Mouse (Mus musculus): ENCODE data around the gene Gpr137b. TPM values are rescaled to one million over a fixed set of nuclear protein-coding genes. Genes with fewer than 3 reads are reported as not detected.
"Not testable (repeated sequence)": the region's sequence is repeated elsewhere in the genome, so short reads cannot be mapped to it uniquely, and the experiment has no call there.

Gpr137b gene
- polyA plus RNA-seq, 1 experiment from 2014 or later: 24.4 TPM

DNA sequence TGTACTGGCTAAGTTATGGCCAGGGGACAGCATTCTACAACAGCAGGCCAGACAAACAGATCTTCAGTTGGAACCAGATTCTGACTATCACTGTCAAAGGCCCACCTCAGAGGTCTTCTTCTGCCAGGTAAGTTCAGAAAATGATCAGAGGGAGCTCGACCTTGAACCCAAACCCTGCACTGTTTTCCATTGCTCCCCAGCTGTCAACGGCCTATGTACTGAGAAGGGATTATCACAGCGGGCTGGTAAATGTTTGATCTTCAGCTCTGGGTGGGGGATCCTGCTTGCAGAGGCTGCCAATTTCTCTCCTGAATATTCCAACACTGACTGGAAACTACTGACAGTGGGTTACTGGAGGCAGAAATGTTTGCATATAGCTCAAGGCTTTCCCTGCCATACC is 20.4 kb upstream of the Gpr137b start:
- Histone ChIP-seq H3K36me3 (ENCODE audit: control insufficient read depth, insufficient read depth, low read length) (no peaks in the 10 kb centered on the region), H3K4me1 (ENCODE audit: control insufficient read depth, insufficient read depth, low read length) (no peaks in the 10 kb centered on the region), H3K9ac (ENCODE audit: low read length) (no peak overlapping the region), H3K27ac (ENCODE audit: low read depth, low read length) (no peak overlapping the region), H3K9me3 (ENCODE audit: control insufficient read depth, low read length) (no peaks in the 10 kb centered on the region), H3K4me3 (ENCODE audit: low read depth, low read length) (no peak overlapping the region), H3K27me3 (ENCODE audit: control insufficient read depth, insufficient read depth, low read length) (no peaks in the 10 kb centered on the region), H3K4me2 (ENCODE audit: low read depth) (no peak overlapping the region)
- WGBS: 84% methylated on average over 3 of the region's 3 CpGs
- DNase-seq (ENCODE audit: low spot score) (no peak), ATAC-seq (ENCODE audit: insufficient read depth, low FRiP score, low TSS enrichment) (no peak)

DNA sequence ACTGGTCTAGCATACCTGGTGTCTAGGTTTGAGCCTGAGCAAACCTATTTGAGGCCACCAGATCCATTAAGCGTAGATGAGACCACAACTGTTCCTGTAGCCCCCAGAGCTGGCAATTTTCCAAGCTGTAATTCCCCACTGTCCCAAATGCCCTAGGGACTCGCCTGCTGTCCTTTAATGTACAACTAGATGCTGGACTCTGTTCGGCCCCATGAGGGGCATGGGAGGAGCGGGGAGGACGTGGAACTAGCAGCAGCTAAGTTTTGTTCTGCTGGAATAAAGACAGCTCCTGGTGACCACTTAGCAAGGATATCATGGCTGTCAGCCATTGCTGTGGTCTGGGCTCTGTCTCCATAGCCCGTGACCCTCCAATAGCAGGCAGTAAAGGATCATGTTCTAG is 11.7 kb upstream of the Gpr137b start:
- no CpG with 5 or more reads among the region's 6 CpGs for WGBS

DNA sequence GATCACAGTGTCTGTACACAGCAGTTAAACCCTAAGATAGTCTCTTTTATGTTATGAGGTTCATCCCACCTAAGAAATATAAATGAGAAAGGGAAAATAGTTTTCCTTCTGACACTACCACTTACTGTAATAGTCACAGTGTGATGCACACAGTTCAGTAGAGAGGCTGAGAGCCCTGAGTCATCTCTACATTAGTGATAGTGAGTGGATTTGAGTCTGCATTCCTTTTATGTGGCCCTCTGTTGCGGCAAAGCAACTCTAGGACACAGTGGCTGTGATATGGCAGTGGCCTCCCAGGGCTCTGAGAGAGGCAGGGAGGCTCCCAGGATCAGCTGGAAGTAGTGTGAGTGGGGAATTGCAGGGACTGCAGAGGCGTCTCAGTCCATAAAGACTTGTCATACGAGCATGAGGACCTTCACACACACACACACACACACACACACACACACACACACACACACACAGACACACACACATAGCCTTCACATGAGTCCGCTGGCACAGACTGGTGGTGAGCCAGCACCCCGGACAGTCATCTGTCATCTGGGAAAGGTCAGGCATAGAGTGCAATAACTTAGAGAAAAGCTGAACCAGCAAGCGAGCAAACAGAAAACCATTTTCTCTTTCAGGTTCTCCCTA is 10.8 kb upstream of the Gpr137b start:
- H3K4me2 ChIP-seq (ENCODE audit: low read depth); DNase-seq (ENCODE audit: low spot score); H3K4me1 ChIP-seq (ENCODE audit: control insufficient read depth, insufficient read depth, low read length); H3K9ac ChIP-seq (ENCODE audit: low read length); H3K9me3 ChIP-seq (ENCODE audit: control insufficient read depth, low read length); H3K4me3 ChIP-seq (ENCODE audit: low read depth, low read length); H3K27me3 ChIP-seq (ENCODE audit: control insufficient read depth, insufficient read depth, low read length); H3K36me3 ChIP-seq (ENCODE audit: control insufficient read depth, insufficient read depth, low read length); ATAC-seq (ENCODE audit: insufficient read depth, low FRiP score, low TSS enrichment); H3K27ac ChIP-seq (ENCODE audit: low read depth, low read length): not testable (repeated sequence)
- 75% methylated on average over 4 of the region's 6 CpGs for WGBS

More for the DNA sequence above, 11.7 kb upstream of the Gpr137b start:
- H3K27me3 ChIP-seq (ENCODE audit: control insufficient read depth, insufficient read depth, low read length); H3K4me2 ChIP-seq (ENCODE audit: low read depth); DNase-seq (ENCODE audit: low spot score); H3K36me3 ChIP-seq (ENCODE audit: control insufficient read depth, insufficient read depth, low read length); H3K4me3 ChIP-seq (ENCODE audit: low read depth, low read length); H3K9ac ChIP-seq (ENCODE audit: low read length); H3K9me3 ChIP-seq (ENCODE audit: control insufficient read depth, low read length); ATAC-seq (ENCODE audit: insufficient read depth, low FRiP score, low TSS enrichment); H3K4me1 ChIP-seq (ENCODE audit: control insufficient read depth, insufficient read depth, low read length); H3K27ac ChIP-seq (ENCODE audit: low read depth, low read length): not testable (repeated sequence)

DNA sequence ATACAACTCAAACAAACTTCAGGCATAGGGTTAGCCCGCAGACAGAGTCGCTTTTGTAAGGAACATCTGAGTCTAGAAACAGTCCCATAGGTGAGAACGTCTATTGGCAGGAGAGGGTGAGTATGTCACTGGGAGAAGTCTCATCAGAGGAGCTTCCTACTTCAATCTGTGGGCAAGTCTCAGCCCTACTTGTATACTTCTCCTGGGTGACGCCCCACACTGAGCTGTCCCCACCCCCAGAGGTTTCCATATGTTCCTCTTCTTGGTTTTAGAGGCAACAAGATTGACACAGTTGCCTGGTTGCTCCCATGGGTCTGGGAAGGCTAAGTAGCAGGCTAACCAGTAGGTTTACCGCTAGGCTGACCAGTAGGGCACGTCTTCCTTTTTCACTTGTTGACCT is 10.0 kb upstream of the Gpr137b start:
- not testable (repeated sequence) for H3K4me2 ChIP-seq (ENCODE audit: low read depth); H3K27ac ChIP-seq (ENCODE audit: low read depth, low read length); DNase-seq (ENCODE audit: low spot score); H3K36me3 ChIP-seq (ENCODE audit: control insufficient read depth, insufficient read depth, low read length); H3K9ac ChIP-seq (ENCODE audit: low read length); H3K9me3 ChIP-seq (ENCODE audit: control insufficient read depth, low read length); H3K4me3 ChIP-seq (ENCODE audit: low read depth, low read length); H3K4me1 ChIP-seq (ENCODE audit: control insufficient read depth, insufficient read depth, low read length); H3K27me3 ChIP-seq (ENCODE audit: control insufficient read depth, insufficient read depth, low read length); ATAC-seq (ENCODE audit: insufficient read depth, low FRiP score, low TSS enrichment)
- 79% methylated on average over 4 of the region's 6 CpGs for WGBS

DNA sequence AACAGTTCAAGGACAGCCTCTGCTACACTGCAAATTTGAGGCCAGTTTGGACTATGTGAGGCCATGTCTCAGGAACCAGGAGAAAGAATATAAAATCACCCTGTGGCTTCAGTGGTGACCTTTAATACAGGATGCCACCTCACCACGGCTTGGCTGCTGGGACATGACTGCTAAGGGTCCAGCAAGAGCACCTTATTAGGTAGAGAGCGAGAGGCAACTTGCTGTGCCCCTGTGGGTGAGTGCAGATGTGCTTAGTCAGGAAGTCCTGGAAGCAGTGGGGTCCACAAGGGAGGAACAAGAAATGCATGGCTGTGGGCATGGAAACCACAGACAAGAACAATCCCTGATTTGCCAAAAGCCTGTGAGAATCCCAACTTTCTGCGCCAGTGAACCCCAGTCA is 9.6 kb upstream of the Gpr137b start:
- not testable (repeated sequence) for H3K27me3 ChIP-seq (ENCODE audit: control insufficient read depth, insufficient read depth, low read length); H3K36me3 ChIP-seq (ENCODE audit: control insufficient read depth, insufficient read depth, low read length); ATAC-seq (ENCODE audit: insufficient read depth, low FRiP score, low TSS enrichment); H3K9me3 ChIP-seq (ENCODE audit: control insufficient read depth, low read length); DNase-seq (ENCODE audit: low spot score); H3K4me2 ChIP-seq (ENCODE audit: low read depth); H3K27ac ChIP-seq (ENCODE audit: low read depth, low read length); H3K4me3 ChIP-seq (ENCODE audit: low read depth, low read length); H3K9ac ChIP-seq (ENCODE audit: low read length); H3K4me1 ChIP-seq (ENCODE audit: control insufficient read depth, insufficient read depth, low read length)
- 89% methylated on average over 2 of the region's 3 CpGs for WGBS

GRCm38 (mm10) chr13:13402818-13403217 is 9.0 kb upstream of the Gpr137b start:
- not testable (repeated sequence) for ATAC-seq (ENCODE audit: insufficient read depth, low FRiP score, low TSS enrichment); DNase-seq (ENCODE audit: low spot score); H3K36me3 ChIP-seq (ENCODE audit: control insufficient read depth, insufficient read depth, low read length); H3K27ac ChIP-seq (ENCODE audit: low read depth, low read length); H3K4me3 ChIP-seq (ENCODE audit: low read depth, low read length); H3K9me3 ChIP-seq (ENCODE audit: control insufficient read depth, low read length); H3K27me3 ChIP-seq (ENCODE audit: control insufficient read depth, insufficient read depth, low read length); H3K4me1 ChIP-seq (ENCODE audit: control insufficient read depth, insufficient read depth, low read length); H3K9ac ChIP-seq (ENCODE audit: low read length); H3K4me2 ChIP-seq (ENCODE audit: low read depth)
- 74% methylated on average over 5 of the region's 5 CpGs for WGBS

GRCm38 (mm10) chr13:13400851-13401250 is 7.0 kb upstream of the Gpr137b start:
- not testable (repeated sequence) for DNase-seq (ENCODE audit: low spot score); H3K27me3 ChIP-seq (ENCODE audit: control insufficient read depth, insufficient read depth, low read length); H3K9me3 ChIP-seq (ENCODE audit: control insufficient read depth, low read length); ATAC-seq (ENCODE audit: insufficient read depth, low FRiP score, low TSS enrichment); H3K4me3 ChIP-seq (ENCODE audit: low read depth, low read length); H3K9ac ChIP-seq (ENCODE audit: low read length); H3K27ac ChIP-seq (ENCODE audit: low read depth, low read length); H3K36me3 ChIP-seq (ENCODE audit: control insufficient read depth, insufficient read depth, low read length); H3K4me2 ChIP-seq (ENCODE audit: low read depth); H3K4me1 ChIP-seq (ENCODE audit: control insufficient read depth, insufficient read depth, low read length)
- 81% methylated on average over 3 of the region's 3 CpGs for whole genome bisulfite sequencing

GRCm38 (mm10) chr13:13394096-13394395 is 232 bp upstream of the Gpr137b start:
- Histone ChIP-seq H3K4me2 (ENCODE audit: low read depth) (peak overlapping the region; percentile 35), H3K4me3 (ENCODE audit: low read depth, low read length) (peak overlapping the region; percentile 16; the same call in 1 of the 2 replicates)
- ATAC-seq (ENCODE audit: insufficient read depth, low FRiP score, low TSS enrichment) (peak; percentile 76), DNase-seq (ENCODE audit: low spot score) (peak; percentile 70)
- H3K4me1 ChIP-seq (ENCODE audit: control insufficient read depth, insufficient read depth, low read length); H3K27ac ChIP-seq (ENCODE audit: low read depth, low read length); H3K36me3 ChIP-seq (ENCODE audit: control insufficient read depth, insufficient read depth, low read length); H3K9ac ChIP-seq (ENCODE audit: low read length); H3K9me3 ChIP-seq (ENCODE audit: control insufficient read depth, low read length); H3K27me3 ChIP-seq (ENCODE audit: control insufficient read depth, insufficient read depth, low read length): not testable (repeated sequence)
- under 1% methylated on average over 12 of the region's 15 CpGs for WGBS

DNA sequence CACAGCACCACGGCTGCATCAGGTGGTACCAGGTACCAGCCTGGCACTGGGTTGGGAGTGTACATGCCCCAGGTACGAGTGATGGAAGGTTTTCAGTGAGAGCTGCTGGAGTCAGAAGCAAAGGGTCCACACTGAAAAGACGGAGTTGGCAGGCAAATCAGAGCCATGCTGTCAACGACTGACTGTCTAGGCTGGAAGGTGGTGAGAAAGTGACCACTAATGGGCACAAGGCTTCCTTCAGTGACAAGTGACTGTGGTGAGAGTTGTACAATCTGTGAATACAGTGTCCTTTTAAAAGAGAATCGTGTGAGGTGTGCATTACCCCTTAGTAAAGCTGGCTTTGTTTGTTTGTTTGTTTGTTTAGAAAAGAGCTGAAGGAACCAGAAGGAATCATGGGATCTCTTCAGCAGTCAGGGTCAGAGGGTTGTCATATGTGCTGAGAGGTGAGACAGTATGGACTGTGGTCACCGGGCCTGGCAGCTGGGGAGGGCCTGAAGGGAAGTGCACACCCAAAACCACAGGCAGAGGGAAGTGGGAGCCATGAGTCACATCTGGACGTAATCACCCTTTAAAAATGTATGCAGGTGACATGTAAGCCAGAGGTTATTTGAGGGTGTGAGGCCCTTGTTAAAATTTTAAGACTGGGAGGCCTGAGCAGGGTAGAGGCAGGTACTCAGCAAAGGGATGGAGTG is 15.5 kb downstream of the Gpr137b start:
- not testable (repeated sequence) for H3K4me1 ChIP-seq (ENCODE audit: control insufficient read depth, insufficient read depth, low read length); H3K9me3 ChIP-seq (ENCODE audit: control insufficient read depth, low read length); H3K36me3 ChIP-seq (ENCODE audit: control insufficient read depth, insufficient read depth, low read length); H3K27me3 ChIP-seq (ENCODE audit: control insufficient read depth, insufficient read depth, low read length); H3K9ac ChIP-seq (ENCODE audit: low read length); DNase-seq (ENCODE audit: low spot score); H3K4me2 ChIP-seq (ENCODE audit: low read depth); H3K27ac ChIP-seq (ENCODE audit: low read depth, low read length); ATAC-seq (ENCODE audit: insufficient read depth, low FRiP score, low TSS enrichment); H3K4me3 ChIP-seq (ENCODE audit: low read depth, low read length)
- 100% methylated on average over 1 of the region's 7 CpGs for WGBS
